Mouse (Mus musculus) CD4-positive, CD25-positive, alpha-beta regulatory T cell, adult 2 months (primary cell): ENCODE data around the gene Gm4491.
A peak's percentile ranks its signal among the peaks of the same experiment; 100 is the strongest.

Experiments
- DNase-seq: peaks from one replicate; pipeline ENCODE4 v3.0.0-alpha.2; 2012; ENCODE audit warnings: low read depth, low spot score

Gene Gm4491

DNA sequence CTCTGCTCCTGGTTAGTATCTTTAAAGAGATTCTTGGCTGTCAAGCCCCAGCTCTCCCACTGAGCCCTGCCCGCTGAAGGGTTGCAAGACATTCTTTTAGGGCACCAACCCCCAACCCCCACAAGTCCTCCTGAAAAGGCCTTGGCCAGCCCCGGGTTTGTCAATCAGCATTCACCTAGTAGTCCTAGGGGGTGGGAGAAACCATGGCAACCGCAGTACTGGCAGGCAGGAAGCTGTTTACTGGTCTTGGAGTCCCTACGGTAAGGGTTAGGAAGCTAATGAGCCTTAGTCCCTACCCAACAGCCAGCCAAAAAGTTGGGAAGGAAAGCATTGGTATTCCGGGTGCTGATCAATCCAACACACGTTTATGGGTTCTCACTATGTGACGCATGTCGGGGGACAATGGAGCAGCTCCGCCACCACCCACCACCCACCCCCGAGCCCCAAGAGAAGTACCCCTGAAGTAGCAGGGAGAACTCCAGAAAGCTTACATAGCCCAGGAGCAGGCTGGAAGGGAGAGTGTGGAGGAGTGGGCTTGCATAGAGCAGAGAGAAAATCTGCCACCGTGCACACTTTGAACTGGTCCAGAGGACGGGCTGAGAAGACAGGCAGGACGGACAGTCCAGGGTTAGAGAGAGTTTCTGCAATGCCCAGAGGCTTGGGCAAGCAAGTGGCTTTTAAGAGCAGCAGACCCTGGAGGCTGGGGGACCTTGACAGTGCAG is at the start of gene Gm4491:
TSS of gene Gm4491 (minus strand) at position 61 of the 722 bp plus-strand sequence.
- no peak for DNase-seq

DNA sequence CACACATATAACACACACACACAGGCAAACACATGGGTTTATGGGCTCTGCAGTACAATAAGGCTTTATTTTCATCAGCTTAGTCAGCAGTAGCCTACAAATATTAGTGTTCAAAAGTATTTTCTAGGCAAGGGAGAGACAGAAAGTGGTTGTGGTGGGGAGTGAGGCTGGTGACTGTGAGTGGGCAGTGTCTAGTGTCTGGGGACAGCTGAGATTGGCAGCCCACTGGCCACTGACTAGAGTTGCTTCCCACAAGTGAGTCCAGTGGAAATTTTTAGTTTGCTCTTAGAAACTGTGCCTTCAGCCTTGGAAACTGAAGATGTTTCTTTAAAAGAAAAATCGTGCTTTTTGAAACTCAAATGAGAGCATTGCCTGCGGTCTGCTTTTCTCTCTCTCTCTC is 46.1 kb upstream of the Gm4491 start:
- no peak for DNase-seq

DNA sequence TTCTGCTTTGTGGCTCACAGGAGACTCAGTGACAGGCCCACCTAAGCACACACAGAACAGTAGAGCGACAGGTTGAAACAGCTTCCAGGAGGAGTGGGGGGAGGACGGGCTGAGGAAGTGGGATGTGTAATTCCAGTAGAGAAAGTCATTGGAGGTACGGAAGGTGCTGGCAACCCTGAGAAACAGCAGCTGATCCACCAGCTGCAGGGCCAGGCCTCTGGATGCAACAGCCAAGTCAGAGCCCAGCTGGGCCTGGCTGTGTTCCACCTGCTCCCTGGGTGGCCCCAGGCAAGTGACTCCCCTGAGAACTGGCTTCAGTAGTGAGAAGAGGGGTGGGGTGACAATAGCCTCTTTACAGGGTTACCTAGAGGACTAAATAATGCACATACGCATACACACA is 45.5 kb upstream of the Gm4491 start:
- no peak for DNase-seq

DNA sequence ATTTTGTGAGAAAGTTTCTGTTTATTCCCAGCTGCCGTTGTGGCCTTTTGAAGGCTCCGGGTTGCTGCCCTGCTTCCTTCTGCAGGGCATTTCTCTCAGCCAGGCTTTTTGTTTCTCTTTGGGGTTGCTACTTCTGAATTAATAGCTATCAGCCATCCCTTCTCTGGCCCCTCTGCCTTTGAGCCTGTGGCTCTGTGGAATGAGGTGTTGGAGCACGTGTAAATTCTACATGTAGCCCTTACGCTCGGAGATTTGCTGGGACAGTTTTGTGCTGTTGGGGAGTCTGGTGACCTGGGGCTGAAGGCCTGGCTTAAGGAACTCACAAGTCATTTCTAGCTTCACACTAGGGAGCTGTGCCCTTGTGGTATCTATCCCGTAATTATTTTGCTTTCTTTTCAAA is 39.2 kb upstream of the Gm4491 start:
- no peak for DNase-seq

DNA sequence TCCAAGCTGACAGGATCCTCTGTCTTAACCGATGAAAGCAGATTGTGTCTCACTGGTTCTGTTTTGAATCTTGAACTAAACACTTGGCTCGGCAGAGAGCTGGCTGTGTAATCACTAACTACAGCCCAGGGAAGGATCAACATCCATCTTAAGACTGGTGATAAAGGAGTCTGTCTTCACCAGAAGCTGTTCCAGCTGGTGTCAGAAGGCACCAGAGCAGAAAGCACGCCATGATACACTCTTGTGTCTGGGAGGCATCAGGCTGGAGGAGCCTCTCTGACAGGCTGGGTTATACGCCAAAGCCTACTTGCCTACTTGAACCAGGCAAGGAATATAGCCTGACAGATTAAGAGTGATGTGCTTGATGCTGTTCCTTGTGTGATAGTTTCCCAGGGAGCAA is 30.1 kb upstream of the Gm4491 start:
- no peak for DNase-seq

DNA sequence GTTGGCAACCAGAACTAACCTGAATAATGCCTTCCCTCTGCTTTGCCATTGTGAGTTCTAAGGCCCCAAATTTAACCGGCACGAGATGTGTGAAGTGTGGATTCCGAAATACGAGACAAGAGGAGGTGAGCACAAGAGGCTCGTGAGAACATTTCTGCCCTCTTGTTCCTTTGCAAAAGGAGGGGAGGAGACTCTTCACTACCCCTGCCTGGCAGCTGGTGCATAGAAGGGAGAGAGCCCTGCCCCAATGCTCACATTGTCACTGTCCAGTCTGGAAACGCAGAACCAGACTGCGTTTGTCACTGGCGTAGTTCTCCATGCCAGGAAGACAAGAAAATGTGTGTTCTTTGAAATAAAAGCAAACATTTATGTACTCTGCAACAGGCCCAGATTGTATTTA is 19.6 kb upstream of the Gm4491 start:
- DNase-seq: no peak

DNA sequence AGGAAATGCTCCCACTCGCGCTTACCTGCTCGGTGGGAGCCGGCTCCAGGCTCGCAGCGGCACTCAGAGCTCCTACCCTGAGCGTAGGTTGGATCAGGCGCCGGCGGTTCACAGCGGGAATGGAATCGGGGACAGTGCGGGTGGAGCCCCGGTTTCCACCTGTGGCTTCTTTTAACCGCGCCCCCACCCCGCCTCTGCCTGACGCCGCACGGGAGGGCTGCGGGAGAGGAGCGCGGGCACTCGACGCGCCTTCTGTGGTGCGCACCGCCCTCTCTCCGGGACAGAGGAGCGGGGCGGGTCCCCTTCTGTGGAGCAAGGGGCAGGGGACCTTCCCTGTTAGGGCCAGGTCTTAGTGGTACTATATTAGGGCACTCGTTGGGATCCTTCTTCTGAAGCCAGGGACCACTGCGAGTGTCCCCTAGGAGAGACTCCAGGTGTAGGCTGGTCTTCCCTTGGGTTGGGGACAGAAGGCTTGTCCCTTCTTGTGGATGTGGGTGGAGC is 17.5 kb upstream of the Gm4491 start, which contains the start of gene Gjb6:
TSS of gene Gjb6 (minus strand) at position 451 of the 501 bp plus-strand sequence.
- DNase-seq: no peak

DNA sequence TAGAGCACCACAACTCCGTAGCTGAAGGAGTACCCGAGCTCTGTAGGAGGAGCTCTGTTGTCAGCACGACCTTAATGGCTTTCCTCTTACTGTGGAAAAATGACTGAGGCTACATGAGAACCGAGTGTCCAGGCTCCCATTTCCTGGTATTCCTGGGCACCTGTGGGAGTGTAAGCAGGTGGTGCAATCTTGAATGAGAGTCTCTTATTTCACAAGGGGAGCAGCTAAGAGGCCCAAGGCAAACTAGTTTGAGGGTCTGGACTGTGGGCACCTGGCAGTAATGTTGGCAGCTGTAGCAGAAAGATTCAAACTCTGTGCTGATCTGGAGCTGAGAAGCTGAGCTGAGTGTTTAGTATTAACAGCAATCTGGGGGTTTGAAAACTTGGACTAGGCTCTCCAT is 11.7 kb upstream of the Gm4491 start:
- DNase-seq: no peak

DNA sequence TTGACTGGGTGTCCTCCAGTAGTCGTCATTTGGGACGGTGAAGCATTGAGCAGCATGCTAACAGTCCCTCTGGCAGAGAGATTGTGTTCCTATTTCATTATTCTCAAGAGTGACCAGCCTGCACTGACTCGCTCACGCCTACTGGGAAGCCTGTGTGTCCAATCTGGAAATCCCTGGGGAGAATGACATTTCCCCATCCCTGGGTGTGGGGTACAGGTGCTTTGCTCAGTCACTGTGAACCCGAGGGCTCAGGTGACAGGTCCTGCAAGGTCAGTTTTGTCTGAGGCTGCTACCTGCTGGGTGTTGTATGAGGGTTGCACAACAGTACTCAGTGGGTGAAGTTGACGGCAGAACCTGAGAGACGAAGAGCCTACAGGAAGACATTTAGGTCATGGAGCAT is 6.6 kb upstream of the Gm4491 start:
- no peak for DNase-seq

DNA sequence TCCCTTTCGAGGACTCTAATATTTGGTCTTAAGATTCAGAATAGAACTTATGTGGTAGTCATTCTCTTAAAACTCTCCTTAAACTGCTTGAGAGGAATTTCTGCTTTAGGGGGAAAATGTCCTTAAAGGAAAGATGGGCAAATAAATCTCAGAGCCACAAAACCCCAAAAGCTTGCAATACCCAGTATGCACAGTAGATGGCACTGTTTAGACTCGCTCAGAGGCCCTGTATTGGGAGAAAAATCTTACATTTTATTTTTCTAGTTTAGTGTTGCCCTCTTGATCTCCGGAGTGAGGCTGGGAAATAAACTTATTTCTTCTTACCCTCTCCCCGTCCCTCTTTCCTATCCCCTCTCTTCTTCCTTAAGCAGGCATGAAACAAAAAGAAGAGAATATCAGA is 6.5 kb downstream of the Gm4491 start:
- peak; percentile 69 for DNase-seq

DNA sequence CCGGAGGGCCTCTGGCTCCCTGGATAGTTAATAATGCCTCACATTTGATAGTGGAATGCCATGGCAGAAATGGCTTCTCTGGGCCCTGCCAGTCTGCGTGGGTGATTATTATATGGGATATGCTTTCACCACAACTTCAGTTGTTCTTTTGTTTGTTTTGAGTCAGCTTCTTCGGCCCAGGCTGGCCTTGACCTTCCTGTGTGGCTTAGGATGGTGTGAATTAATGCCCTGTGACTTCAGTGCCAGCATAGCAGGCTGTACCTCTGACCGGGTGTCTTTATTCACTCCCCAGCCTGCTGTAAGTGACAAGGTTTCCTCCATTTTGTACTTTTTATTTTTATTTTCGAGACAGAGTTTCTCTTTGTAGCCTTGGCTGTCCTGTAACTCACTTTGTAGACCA is 7.8 kb downstream of the Gm4491 start:
- DNase-seq: no peak

DNA sequence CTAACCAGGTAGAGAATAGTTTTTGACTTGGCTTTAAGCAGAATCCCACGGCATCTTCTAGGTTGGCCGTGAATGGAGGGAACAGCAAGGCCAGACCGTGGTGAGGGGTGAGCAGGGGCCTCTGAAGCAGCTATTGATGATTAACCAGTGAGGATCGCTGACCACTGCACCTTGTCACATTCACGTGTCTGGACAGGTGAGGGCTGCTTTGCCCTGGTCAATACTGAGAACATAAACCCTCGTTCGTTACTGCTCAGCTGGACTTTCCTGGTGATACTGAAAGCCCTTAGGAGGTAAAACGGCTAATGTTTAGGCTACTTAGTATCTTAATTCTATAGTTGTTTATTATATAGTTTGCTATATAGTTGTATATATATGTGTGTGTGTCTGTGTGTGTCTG is 8.6 kb downstream of the Gm4491 start:
- DNase-seq: no peak

DNA sequence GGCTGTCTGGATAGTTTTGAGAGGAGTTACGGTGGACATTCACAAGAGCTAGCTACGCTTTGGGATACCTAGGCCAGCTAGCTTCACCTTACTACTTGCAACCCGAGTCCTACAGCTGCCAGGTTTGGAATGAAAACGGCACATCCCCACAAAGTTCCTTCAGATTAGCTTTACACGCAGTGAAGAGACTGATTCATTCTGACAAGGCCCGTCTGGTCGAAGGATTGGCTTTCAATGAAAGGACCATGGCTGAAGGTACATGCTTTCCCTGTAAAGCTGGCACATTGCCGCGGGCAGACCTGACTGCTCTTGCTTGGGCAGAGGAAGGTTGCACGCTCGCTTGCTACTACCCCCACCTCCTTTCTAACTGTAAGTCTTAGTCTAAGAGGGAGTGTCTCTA is 10.0 kb downstream of the Gm4491 start:
- DNase-seq: no peak

DNA sequence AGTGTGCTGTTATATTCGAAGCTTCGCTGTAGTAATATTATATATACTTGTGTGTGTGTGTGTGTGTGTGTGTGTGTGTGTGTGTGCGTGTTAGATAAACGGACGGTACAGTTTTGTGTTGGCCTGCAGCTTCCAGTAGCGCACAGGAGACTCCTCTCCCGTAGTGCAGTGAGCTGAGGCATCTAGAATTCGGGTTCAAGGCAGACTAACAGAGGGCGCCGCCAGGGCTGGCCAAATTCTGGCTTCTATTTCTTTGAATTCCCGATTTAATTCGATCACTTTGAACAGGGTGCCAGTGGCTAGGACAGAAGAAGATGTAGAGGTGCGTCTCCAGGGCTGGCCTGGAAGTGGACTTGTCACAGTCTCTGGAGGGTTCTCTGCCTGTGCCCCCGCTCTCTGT is 10.6 kb downstream of the Gm4491 start:
- no peak for DNase-seq

DNA sequence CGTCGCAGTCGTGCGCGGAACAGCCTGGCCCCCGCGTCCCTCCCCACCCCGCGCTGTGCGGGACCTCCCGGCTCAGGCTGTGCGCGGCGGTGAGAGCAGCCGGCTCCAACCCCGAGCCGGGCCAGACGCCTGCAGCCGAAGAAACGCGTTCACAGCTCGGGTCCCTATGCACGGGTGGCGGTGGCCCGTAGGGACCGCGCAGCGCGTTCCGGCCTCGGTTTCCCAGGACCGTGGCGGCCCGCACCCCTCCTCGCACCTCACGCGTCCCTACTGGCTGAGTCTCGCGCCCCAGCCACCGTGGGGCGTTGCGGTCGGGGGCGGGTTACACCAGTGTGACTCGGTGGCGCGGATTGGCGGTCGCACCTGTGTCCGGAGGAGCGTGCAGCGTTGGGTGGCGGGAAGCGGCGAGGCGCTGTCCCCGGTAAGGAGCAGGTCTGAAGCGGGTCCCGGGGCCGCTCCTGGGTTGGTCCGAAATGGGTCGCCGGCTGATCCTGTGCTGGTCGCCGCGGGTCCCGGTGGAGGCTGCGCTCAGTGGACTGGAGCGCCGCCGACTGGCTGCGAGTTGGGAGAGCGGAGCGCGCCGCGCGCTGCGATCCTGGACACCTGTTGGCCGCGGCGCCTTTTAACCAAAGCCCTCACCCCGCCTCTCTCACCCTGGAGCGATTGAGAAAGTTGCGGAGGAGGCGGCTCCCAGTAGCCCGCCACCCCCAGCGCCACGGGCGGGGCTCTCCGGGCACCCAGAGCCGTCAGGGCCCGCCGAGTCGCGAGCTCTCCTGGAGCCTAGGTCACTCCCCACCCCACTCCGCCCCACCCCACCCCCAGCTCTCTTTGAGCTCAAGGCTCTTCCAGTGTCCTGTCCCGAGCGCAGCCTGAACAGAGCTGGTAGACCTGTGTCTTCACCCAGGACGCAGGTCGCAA is 11.3 kb downstream of the Gm4491 start, which contains the start of gene Gjb2:
TSS of gene Gjb2 (minus strand) at position 597 of the 918 bp plus-strand sequence.
- DNase-seq: peak; percentile 43

DNA sequence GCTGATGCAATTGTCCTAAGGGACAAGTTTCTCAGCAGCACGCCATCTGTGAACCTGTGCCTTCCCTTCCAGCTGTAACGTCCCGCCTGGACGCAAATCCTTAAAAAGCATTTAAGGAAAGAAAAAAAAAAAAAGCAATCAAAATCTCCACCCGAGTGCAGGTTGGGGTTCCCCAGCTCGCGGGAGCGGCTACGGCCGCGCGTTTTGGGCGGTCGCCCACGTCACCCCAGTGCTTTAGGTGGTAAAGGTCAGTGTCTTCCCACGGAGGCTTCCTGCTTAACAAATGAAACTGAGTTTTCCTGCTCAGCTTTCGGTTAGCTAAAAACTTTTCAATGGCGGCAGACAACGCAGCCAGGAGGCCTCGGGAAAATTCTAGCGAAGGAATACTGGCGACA is 12.0 kb downstream of the Gm4491 start:
- DNase-seq: peak; percentile 59

DNA sequence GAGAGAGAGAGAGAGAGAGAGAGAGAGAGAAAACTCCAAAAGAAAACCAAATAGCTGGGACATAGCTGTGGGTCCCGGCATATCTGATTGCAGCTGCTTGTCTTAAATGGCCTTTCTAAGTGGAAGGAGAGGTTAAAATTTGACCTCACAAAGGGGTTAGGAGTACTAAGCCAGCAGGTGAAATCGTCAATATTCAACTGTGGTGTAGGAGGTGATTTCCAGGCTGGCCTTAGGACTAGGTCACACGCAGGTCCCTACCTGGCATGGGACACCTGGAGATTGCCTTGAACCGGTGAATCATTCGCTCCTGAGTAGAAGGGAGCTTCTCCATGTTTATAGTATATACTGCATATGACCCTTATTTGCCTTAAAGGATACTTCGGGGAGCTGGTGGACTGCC is 12.6 kb downstream of the Gm4491 start:
- DNase-seq: no peak

DNA sequence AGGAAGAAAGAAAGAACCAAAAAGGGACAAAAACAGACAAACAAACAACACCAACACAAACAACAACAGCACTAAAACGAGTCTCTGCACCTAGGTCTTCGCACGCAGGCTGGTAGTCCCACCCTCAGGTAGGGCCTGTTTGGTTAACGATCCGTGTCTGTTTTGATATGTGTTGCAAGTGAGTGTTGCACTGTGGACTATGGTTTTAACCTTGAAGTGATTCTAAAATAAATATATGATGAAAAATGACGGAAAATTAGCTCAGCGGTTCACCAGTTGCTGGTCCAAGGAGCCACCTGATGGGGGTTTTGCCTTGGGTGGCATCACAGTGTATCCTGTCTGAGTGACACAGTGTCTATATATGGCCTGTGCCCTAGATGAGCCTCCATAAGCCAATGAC is 14.1 kb downstream of the Gm4491 start:
- no peak for DNase-seq

DNA sequence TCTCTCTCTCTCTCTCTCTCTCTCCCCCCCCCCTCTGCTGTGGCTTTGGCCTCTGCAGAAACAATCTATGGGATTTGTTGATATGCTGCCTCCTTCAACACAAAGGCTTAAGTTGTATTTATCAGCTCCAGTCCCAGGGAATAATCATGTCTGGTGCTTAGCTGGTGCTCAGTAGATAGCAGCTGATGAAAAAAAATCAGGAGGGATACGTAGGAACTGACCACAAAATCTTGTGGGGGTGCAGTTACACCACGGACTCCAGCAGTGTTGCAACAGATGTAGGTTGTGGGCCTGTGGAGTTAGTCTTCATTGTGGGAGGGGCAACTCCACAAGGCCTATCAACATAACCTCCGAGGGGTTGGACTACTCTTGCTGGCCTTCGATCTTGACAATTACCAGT is 19.8 kb downstream of the Gm4491 start:
- DNase-seq: no peak

DNA sequence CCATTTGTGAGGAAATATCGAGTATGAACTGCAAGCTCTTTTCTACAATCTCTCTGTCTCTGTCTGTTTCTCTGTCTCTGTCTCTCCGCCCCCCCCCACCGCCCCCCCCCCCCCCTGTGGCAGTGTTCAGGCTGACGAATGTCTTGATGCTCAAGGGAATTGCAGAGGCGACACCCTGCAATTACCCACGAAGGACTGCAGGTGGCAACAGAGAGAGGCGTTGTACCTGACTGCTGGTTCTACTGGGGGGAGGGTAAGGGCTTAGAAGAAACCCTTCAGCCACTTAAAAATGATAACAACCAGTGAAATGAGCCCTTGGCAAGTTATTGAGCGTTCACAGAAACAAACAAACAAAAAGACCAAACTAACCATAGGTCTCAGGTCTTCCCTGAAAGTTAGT is 22.7 kb downstream of the Gm4491 start:
- DNase-seq: peak; percentile 78

DNA sequence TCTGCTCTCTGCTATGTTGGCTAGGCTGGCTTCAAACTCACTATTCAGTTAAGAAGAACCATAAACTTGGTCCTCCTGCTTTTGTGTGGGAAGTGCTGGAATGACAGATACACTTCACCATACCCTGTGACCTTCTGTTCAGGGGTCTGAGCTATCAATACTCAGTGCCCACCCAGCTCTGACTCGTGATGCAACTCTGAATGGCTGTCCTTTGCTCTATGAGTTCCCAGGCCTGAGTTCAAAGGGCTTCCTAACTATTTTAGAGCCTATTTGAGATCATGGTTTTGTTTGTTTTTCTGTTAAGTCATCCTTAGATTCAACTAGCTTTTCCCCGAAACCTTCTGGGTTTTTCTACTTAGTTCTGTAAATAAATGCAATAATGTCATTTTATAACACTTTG is 25.7 kb downstream of the Gm4491 start:
- DNase-seq: no peak

DNA sequence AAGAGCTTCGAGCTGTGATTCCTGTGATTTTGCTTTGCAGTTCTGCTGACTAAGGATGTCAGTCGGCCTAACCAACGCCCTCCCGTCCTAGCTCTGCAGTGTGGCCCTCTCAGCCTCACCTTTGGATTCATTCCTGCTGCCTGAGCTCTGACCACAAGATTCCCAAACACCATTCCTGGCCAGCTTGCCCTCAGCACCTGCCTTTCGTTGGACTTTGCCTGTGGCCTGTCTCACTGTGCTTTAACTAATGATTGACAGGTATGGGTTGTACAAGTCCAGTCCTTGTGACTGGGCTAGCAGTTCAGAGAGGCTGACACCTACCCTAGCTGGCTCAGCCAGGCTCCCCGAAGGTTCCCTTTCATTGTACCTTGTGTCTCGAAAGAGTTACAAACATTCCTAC is 26.6 kb downstream of the Gm4491 start:
- DNase-seq: no peak
